Mouse (Mus musculus): ENCODE results near the gene Lrrc27. TPM values are rescaled to one million over a fixed set of nuclear protein-coding genes. Genes with fewer than 3 reads are reported as not detected.

Gene Lrrc27
- polyA plus RNA-seq, 1 experiment from 2014 or later, result 3.6 TPM

DNA sequence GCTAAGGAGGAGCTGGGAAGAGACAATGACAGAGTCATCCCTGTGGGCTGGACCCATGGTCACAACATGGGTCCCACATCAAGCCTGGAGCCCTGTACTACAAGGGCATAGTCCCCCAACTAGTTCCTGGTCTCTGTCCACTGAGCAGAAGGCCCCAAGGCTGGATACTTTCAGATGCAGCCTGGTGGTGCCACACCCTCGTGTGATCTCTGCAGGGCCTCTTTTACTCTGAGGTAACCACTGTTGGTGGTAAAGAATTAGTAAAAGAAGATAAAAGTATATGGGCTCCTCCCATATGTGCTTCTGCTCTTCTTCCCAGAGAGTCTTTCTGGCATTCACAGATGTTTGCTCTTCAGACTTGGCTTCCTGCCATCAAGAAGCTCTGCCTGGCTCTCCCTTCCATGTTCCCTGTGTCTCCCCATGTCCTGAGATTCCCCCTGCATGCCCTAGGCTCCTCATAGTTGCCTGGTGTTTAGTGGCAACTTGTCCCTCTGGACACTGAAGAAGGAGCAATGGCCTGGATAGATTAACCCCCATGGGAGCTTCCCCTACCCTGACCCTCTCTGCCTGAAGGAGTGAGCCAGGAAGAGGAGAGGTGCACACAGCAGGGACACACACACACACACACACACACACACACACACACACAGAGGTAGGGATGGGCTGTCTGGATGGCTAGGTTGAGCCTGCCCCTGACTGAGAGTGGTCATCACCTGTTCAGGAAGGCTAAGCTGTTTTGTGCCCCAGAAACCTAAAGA, 60.0 kb downstream of the Lrrc27 start:
- H3K9ac ChIP-seq (replicated peaks; ENCODE audit: low read depth, low read length), result no peak overlapping the region
- H3K27me3 ChIP-seq (replicated peaks; ENCODE audit: control insufficient read depth, insufficient read depth, low read length), result no peaks in the 10 kb centered on the region
- no peaks in the 10 kb centered on the region for H3K9me3 ChIP-seq (ENCODE audit: control insufficient read depth, low read length)
- ATAC-seq, result no peak
- H3K36me3 ChIP-seq (ENCODE audit: control insufficient read depth, insufficient read depth), result no peaks in the 10 kb centered on the region
- no peak overlapping the region for H3K27ac ChIP-seq (ENCODE audit: low read length)
- 65% methylated on average over 1 of the region's 1 CpGs for WGBS
- H3K4me2 ChIP-seq (ENCODE audit: low read length), result no peak overlapping the region
- H3K4me1 ChIP-seq (replicated peaks; ENCODE audit: control insufficient read depth, insufficient read depth, low read length), result peaks cover 31% of the 10 kb centered on the region
- no peak overlapping the region for H3K4me3 ChIP-seq (replicated peaks; ENCODE audit: low read length)

DNA sequence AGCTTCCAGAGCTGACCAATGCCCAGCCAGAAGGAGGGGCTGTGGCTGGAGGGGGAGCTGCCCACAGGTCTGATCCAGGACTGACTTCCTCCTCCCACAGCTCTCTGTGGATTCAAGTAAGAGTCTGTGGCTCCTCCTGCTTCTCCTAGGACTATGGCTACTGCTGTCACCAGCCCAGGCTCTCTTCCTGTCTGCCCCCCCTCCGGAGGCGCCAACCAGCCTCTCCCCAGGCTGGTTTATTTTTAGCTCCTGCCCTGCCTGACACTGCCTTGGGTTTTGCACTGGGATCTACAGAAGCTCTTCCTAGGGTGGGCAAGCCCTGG, 60.6 kb downstream of the Lrrc27 start:
- H3K27me3 ChIP-seq (replicated peaks; ENCODE audit: control insufficient read depth, insufficient read depth, low read length), result no peaks in the 10 kb centered on the region
- H3K4me1 ChIP-seq (replicated peaks; ENCODE audit: control insufficient read depth, insufficient read depth, low read length), result peaks cover 31% of the 10 kb centered on the region
- no peaks in the 10 kb centered on the region for H3K36me3 ChIP-seq (ENCODE audit: control insufficient read depth, insufficient read depth)
- no peak overlapping the region for H3K9ac ChIP-seq (replicated peaks; ENCODE audit: low read depth, low read length)
- no peak overlapping the region for H3K4me2 ChIP-seq (ENCODE audit: low read length)
- 84% methylated on average over 2 of the region's 2 CpGs for WGBS
- H3K27ac ChIP-seq (ENCODE audit: low read length), result no peak overlapping the region
- no peak for ATAC-seq
- no peak overlapping the region for H3K4me3 ChIP-seq (replicated peaks; ENCODE audit: low read length)
- H3K9me3 ChIP-seq (ENCODE audit: control insufficient read depth, low read length), result no peaks in the 10 kb centered on the region

DNA sequence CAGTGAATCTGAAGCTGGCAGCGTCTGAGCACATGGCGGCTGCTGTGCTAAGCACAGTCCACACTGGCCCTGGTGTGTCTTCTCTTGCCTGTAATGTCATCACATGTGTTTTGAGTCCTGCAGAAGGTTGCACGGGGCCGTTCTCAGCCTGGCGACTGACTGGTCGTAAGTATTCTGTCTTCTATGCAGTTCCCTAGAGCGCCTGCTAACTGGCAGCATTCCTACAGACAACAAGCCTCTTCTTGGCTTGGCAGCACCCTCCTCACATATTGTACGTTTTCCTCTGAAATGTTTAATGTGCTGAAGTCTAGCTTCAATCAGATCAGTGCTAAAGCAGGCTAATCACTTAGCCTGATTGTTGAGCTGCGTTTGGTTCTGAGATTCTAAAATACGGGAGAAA, 62.8 kb downstream of the Lrrc27 start:
- H3K9me3 ChIP-seq (ENCODE audit: control insufficient read depth, low read length), result no peaks in the 10 kb centered on the region
- peaks cover 35% of the 10 kb centered on the region for H3K4me1 ChIP-seq (replicated peaks; ENCODE audit: control insufficient read depth, insufficient read depth, low read length)
- no peaks in the 10 kb centered on the region for H3K36me3 ChIP-seq (ENCODE audit: control insufficient read depth, insufficient read depth)
- H3K9ac ChIP-seq (replicated peaks; ENCODE audit: low read depth, low read length), result no peak overlapping the region
- H3K27me3 ChIP-seq (replicated peaks; ENCODE audit: control insufficient read depth, insufficient read depth, low read length), result no peaks in the 10 kb centered on the region
- H3K4me3 ChIP-seq (replicated peaks; ENCODE audit: low read length), result no peak overlapping the region
- 35% methylated on average over 10 of the region's 10 CpGs for WGBS
- H3K4me2 ChIP-seq (ENCODE audit: low read length), result no peak overlapping the region
- ATAC-seq, result peak; percentile 47; the same call in 1 of the 2 replicates
- H3K27ac ChIP-seq (ENCODE audit: low read length), result peak overlapping the region; percentile 56

DNA sequence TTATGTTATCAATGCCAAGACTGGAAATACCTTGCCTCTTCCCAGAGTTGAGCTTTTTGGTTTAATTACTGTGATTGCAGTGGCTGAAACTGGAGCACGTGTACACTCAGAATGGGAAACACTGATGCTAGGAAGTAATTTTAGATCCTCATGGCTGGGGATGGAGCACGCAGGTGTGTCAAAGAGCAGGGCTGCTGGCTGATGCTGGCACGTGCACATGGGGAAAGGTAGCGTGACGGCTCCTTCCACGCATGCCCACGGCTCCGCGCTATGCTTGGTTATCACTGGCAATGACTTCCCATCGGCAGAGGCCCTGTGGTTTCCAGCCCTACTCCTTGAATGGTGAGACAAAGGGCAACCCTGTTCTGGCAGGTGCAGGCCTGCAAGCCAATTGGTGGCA, 63.4 kb downstream of the Lrrc27 start:
- Histone ChIP-seq H3K4me3 (replicated peaks; ENCODE audit: low read length) (no peak overlapping the region), H3K27ac (ENCODE audit: low read length) (peak overlapping the region; percentile 56; the same call in 1 of the 2 replicates), H3K4me2 (ENCODE audit: low read length) (no peak overlapping the region), H3K9ac (replicated peaks; ENCODE audit: low read depth, low read length) (no peak overlapping the region), H3K4me1 (replicated peaks; ENCODE audit: control insufficient read depth, insufficient read depth, low read length) (peaks cover 35% of the 10 kb centered on the region), H3K36me3 (ENCODE audit: control insufficient read depth, insufficient read depth) (no peaks in the 10 kb centered on the region), H3K9me3 (ENCODE audit: control insufficient read depth, low read length) (no peaks in the 10 kb centered on the region), H3K27me3 (replicated peaks; ENCODE audit: control insufficient read depth, insufficient read depth, low read length) (no peaks in the 10 kb centered on the region)
- 78% methylated on average over 10 of the region's 10 CpGs for WGBS
- ATAC-seq, result no peak

DNA sequence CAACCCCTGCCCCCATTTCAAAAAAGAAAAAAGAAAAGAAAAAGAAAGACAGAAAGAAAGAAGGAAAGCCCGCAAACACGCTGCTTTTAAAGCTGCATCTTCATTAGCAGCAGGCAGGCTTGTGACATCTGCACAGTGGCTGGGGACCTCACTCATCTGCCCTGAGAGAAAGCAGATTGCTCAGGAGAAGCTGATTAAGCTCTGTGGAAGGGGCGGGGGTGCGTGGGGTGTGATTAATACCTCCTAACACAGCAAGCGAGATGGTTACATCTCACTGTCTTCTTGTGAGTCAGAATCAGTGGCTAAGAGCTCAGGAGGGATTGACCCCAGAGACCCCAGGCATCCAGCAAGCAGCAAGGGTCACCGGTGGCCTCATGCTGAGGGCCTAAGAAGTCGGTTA, 64.7 kb downstream of the Lrrc27 start:
- Histone ChIP-seq H3K27ac (ENCODE audit: low read length) (no peak overlapping the region), H3K4me2 (ENCODE audit: low read length) (no peak overlapping the region), H3K9me3 (ENCODE audit: control insufficient read depth, low read length) (no peaks in the 10 kb centered on the region), H3K36me3 (ENCODE audit: control insufficient read depth, insufficient read depth) (no peaks in the 10 kb centered on the region), H3K27me3 (replicated peaks; ENCODE audit: control insufficient read depth, insufficient read depth, low read length) (no peaks in the 10 kb centered on the region), H3K4me3 (replicated peaks; ENCODE audit: low read length) (no peak overlapping the region), H3K9ac (replicated peaks; ENCODE audit: low read depth, low read length) (no peak overlapping the region), H3K4me1 (replicated peaks; ENCODE audit: control insufficient read depth, insufficient read depth, low read length) (peaks cover 25% of the 10 kb centered on the region)
- 79% methylated on average over 7 of the region's 7 CpGs for WGBS
- ATAC-seq, result no peak

DNA sequence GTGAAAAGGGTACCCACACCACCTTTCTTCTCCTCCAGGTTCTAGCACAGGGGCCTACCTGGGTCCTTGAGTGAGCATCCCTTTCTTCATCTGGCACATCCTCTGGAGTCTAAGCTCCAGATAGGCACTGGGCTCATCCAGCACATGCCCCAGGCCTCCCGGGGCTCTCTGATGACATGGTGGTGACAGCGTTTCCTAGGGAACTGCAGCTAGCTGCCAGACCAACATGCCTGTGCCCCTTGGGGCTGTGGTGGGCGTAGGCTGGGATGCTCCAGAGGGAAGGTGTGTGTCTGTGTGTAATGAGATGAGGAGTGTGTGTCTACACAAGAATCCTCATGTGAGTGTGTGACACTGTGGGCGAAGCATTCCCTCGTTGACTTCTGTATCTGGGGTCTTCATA, 66.8 kb downstream of the Lrrc27 start:
- peak; percentile 35; the same call in 1 of the 2 replicates for ATAC-seq
- H3K4me1 ChIP-seq (replicated peaks; ENCODE audit: control insufficient read depth, insufficient read depth, low read length), result peaks cover 17% of the 10 kb centered on the region
- H3K36me3 ChIP-seq (ENCODE audit: control insufficient read depth, insufficient read depth), result no peaks in the 10 kb centered on the region
- H3K4me2 ChIP-seq (ENCODE audit: low read length), result no peak overlapping the region
- H3K9me3 ChIP-seq (ENCODE audit: control insufficient read depth, low read length), result no peaks in the 10 kb centered on the region
- no peak overlapping the region for H3K27ac ChIP-seq (ENCODE audit: low read length)
- WGBS, result 74% methylated on average over 5 of the region's 5 CpGs
- H3K4me3 ChIP-seq (replicated peaks; ENCODE audit: low read length), result no peak overlapping the region
- no peak overlapping the region for H3K9ac ChIP-seq (replicated peaks; ENCODE audit: low read depth, low read length)
- no peaks in the 10 kb centered on the region for H3K27me3 ChIP-seq (replicated peaks; ENCODE audit: control insufficient read depth, insufficient read depth, low read length)

DNA sequence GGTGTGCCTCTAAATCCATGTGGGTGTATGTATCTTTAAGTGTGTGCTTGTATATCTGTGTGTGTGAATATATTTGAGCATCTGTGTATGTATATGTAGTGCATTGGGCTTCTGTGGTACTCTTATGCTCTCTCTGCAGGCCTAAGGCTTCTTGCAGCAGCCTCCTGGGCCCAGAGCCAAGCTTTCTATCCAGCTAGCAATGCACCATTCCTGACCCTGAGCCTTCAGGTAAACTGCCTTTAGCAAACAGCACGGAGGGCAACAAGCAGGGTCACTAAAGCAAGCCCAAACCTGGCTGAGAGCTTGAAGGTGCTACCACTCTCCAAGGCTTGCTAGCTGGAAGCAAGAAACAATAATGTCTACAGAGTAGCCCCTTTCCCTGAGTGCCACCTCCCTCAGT, 67.3 kb downstream of the Lrrc27 start:
- Histone ChIP-seq H3K9ac (replicated peaks; ENCODE audit: low read depth, low read length) (no peak overlapping the region), H3K27me3 (replicated peaks; ENCODE audit: control insufficient read depth, insufficient read depth, low read length) (no peaks in the 10 kb centered on the region), H3K4me2 (ENCODE audit: low read length) (no peak overlapping the region), H3K27ac (ENCODE audit: low read length) (no peak overlapping the region), H3K4me3 (replicated peaks; ENCODE audit: low read length) (no peak overlapping the region), H3K36me3 (ENCODE audit: control insufficient read depth, insufficient read depth) (no peaks in the 10 kb centered on the region), H3K4me1 (replicated peaks; ENCODE audit: control insufficient read depth, insufficient read depth, low read length) (peaks cover 17% of the 10 kb centered on the region), H3K9me3 (ENCODE audit: control insufficient read depth, low read length) (no peaks in the 10 kb centered on the region)
- WGBS, result 75% methylated on average over 1 of the region's 1 CpGs
- ATAC-seq, result no peak

DNA sequence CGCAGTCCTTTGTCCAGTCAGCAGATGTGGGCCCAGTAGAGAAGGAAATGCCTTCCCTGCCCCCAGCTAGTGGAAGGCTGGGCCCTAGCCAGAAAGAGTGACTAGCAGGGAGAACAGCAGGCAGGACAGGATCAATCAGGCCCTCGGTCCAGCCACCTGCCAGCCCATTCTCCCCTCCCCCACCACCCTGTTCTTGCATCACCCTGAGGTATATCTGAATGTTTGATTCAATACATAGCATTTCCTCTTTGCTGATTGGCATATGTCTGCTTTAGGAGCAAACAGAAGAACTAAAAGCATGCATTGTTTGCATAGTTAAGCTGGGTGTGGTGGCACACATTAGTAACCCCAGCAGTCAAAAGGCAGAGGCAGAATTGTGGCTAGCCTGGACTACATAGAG, 68.4 kb downstream of the Lrrc27 start:
- H3K27me3 ChIP-seq (replicated peaks; ENCODE audit: control insufficient read depth, insufficient read depth, low read length), result no peaks in the 10 kb centered on the region
- no peak for ATAC-seq
- WGBS, result 33% methylated on average over 2 of the region's 2 CpGs
- H3K9me3 ChIP-seq (ENCODE audit: control insufficient read depth, low read length), result no peaks in the 10 kb centered on the region
- H3K4me3 ChIP-seq (replicated peaks; ENCODE audit: low read length), result no peak overlapping the region
- H3K4me1 ChIP-seq (replicated peaks; ENCODE audit: control insufficient read depth, insufficient read depth, low read length), result peaks cover 7% of the 10 kb centered on the region
- no peak overlapping the region for H3K27ac ChIP-seq (ENCODE audit: low read length)
- H3K4me2 ChIP-seq (ENCODE audit: low read length), result no peak overlapping the region
- H3K36me3 ChIP-seq (ENCODE audit: control insufficient read depth, insufficient read depth), result no peaks in the 10 kb centered on the region
- H3K9ac ChIP-seq (replicated peaks; ENCODE audit: low read depth, low read length), result no peak overlapping the region

DNA sequence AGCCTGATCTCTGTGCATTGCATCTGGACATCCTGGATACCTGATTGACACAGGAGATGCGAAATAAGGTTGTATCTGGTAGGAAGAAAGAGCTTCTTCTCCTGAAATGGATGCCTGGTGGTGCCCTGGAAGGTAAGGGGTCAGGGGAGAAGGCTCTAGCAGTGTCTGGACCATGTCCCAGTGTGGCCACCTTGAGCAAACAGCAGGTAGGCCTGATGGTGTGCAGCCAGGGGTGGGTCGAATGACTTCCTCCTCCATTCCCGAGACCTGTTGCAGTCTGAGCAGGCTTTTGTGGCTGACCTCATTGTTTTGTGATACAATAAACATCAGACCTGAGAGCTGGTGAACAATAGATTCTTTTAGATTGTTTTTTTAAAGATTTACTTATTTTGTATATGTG, 69.2 kb downstream of the Lrrc27 start:
- H3K4me3 ChIP-seq (replicated peaks; ENCODE audit: low read length), result no peak overlapping the region
- H3K4me2 ChIP-seq (ENCODE audit: low read length), result no peak overlapping the region
- H3K9me3 ChIP-seq (ENCODE audit: control insufficient read depth, low read length), result no peaks in the 10 kb centered on the region
- 69% methylated on average over 3 of the region's 3 CpGs for WGBS
- H3K9ac ChIP-seq (replicated peaks; ENCODE audit: low read depth, low read length), result no peak overlapping the region
- ATAC-seq, result no peak
- H3K4me1 ChIP-seq (replicated peaks; ENCODE audit: control insufficient read depth, insufficient read depth, low read length), result peaks cover 4% of the 10 kb centered on the region; the same call in 1 of the 2 replicates
- no peaks in the 10 kb centered on the region for H3K36me3 ChIP-seq (ENCODE audit: control insufficient read depth, insufficient read depth)
- no peak overlapping the region for H3K27ac ChIP-seq (ENCODE audit: low read length)
- H3K27me3 ChIP-seq (replicated peaks; ENCODE audit: control insufficient read depth, insufficient read depth, low read length), result no peaks in the 10 kb centered on the region
